Mouse (Mus musculus): ENCODE measurements around the gene Tspan4.

DNA sequence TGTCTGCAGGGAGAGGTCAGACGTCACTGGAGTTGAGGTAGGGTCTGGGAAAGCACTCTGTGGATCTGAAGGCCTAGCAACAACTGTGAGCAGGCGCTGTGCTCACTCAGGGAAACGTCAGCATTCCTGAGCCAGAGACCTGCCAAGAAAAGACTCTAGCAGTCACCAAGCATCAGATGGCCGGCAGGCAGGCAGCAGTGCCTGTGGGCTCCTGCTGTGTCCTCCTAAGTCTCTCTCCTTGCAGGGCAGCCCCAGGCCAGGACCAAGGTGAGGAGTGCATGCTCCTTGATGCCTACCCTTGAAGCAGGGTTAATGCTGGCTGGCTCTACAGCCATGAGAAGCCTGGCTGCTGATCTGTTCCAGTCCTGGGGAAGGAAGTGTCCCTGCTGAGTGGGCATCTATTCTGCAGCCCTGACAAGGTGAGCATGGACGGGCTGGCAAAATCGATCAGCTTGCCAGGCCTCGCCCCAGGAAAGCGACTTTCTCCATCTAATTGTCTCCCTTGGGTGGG, 35.7 kb downstream of the Tspan4 start:
- TF ChIP-seq CTCF (IDR thresholded peaks at IDR 0.05; ENCODE audit: control insufficient read depth, insufficient read depth, low read length) (no peak), POLR2A (IDR thresholded peaks at IDR 0.05; ENCODE audit: borderline replicate concordance, control insufficient read depth, low read depth, low read length) (no peak)
